Mouse (Mus musculus): ENCODE measurements at regions not wholly inside any gene's neighbourhood (a gene's known extent, or its start where the extent isn't known, plus 50 kb on each side); places are given as distances from the start of the nearest gene placed in this dataset.

GRCm38 (mm10) chr8:95974231-95974630, 85.9 kb upstream of the Got2 start:
- TF ChIP-seq CTCF (IDR thresholded peaks at IDR 0.05; ENCODE audit: extremely low read depth, insufficient read depth, insufficient read length, insufficient replicate concordance) (no peak), POLR2A (IDR thresholded peaks at IDR 0.05; ENCODE audit: low read depth, low read length) (no peak)
